Mouse (Mus musculus) erythroblast, embryonic 14.5 days (primary cell): ENCODE results near the gene Kansl3. TPM values are rescaled to one million over a fixed set of nuclear protein-coding genes. Genes with fewer than 3 reads are reported as not detected.
A peak's percentile ranks its signal among the peaks of the same experiment; 100 is the strongest.

Experiments used
- H3K27me3 ChIP-seq: 2 replicates; pipeline ENCODE4 v1.6.1; 2012; ENCODE audit warnings: inconsistent platforms; ENCODE audit not compliant: control insufficient read depth
- H3K36me3 ChIP-seq: 2 replicates; pipeline ENCODE4 v1.6.1; 2012; ENCODE audit warnings: mild to moderate bottlenecking, inconsistent platforms; ENCODE audit not compliant: control insufficient read depth
- H3K4me1 ChIP-seq: 2 replicates; pipeline ENCODE4 v1.6.1; 2012; ENCODE audit warnings: inconsistent platforms; ENCODE audit not compliant: control insufficient read depth
- H3K4me3 ChIP-seq: replicated peaks from 2 replicates; pipeline ENCODE3; 2012; ENCODE audit warnings: moderate library complexity, mild to moderate bottlenecking, inconsistent platforms
- H3K9me3 ChIP-seq: 2 replicates; pipeline ENCODE4 v1.6.1; 2012; ENCODE audit warnings: low read length, inconsistent platforms, mixed read lengths; ENCODE audit not compliant: control insufficient read depth
- GATA1 ChIP-seq: IDR thresholded peaks from 2 replicates; pipeline ENCODE4 v1.6.1; 2012; ENCODE audit warnings: low read length, inconsistent platforms, mixed read lengths
- TAL1 ChIP-seq: IDR thresholded peaks from 3 replicates; pipeline ENCODE4 v1.6.1; 2012; ENCODE audit warnings: low read length, inconsistent platforms, mixed read lengths
- polyA plus RNA-seq: library from polyadenylated mRNA; stranded (reverse); fragments of >175 nt; gene quantifications from 2 replicates; pipeline ENCODE4 v1.2.3, GENCODE M21; 2012

Gene Kansl3
- polyA plus RNA-seq, 1 experiment, result 1.1 TPM

DNA sequence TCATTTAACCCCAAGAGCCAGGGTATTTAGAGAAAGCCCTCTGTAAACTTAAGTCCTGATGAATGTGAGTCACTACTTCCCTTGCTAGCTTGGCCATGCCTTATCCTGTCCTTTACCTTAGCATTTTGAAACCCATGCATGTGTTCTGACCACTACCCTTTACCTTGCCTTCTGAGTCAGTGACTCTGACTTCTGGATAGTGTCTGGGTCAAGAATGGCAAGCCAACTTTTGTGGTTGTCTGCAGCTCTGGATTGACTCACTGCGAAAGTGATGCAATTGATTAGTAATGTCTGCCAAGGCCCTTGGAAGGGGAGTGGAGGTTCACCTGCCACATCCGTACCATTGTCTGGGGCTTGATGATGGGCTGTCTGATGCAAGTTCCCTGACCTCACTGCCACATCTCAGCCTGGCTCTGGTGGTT lies 43.1 kb downstream of the Kansl3 start:
- no peaks in the 10 kb centered on the region for H3K4me1 ChIP-seq
- H3K27me3 ChIP-seq, result no peaks in the 10 kb centered on the region
- no peak for TF ChIP-seq GATA1
- TF ChIP-seq TAL1, result no peak
- no peaks in the 10 kb centered on the region for H3K36me3 ChIP-seq
- H3K4me3 ChIP-seq, result no peak overlapping the region
- H3K9me3 ChIP-seq, result no peaks in the 10 kb centered on the region

DNA sequence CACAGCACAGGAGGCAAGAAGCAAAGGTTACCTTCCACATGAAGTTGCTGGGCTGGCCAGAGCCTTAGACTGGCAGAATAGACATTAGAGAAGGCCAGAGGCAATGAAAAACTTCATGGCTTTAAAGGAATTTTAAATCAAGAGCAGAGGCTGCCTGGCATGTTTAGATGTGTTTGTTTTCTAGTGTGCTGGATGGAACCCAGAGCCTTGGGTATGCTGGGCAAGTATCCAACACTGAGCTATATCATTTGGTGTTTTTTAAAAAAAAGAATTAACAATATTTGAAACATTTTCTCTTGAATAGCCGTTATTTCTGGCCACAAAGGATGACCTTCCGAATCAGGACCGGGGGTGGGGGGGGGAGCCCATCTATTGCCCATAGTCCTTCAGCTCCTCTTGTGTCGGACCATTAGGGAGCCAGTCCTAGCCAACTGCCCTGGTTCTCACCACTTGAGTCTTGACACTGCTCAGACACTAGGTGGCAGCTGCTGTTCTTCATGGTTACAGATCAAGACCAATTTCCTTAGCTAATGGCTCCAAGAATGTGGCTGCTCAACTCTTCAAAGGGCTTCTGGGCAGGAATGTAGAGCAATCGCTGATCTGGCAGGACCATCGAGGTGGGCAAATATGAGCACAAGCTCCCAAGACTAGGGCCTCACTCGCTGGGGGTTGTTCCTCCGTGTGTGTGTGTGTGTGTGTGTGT lies 45.1 kb downstream of the Kansl3 start:
- TF ChIP-seq TAL1, result no peak
- TF ChIP-seq GATA1, result no peak
- H3K36me3 ChIP-seq, result no peaks in the 10 kb centered on the region
- no peaks in the 10 kb centered on the region for H3K9me3 ChIP-seq
- no peaks in the 10 kb centered on the region for H3K4me1 ChIP-seq
- no peak overlapping the region for H3K4me3 ChIP-seq
- no peaks in the 10 kb centered on the region for H3K27me3 ChIP-seq

- H3K4me1 ChIP-seq, result no peaks in the 10 kb centered on the region
- TF ChIP-seq GATA1, result no peak
- no peak for TF ChIP-seq TAL1
- H3K36me3 ChIP-seq, result no peaks in the 10 kb centered on the region
- no peaks in the 10 kb centered on the region for H3K27me3 ChIP-seq
- no peaks in the 10 kb centered on the region for H3K9me3 ChIP-seq
- H3K4me3 ChIP-seq, result no peak overlapping the region
Measured at GRCm38 (mm10) chr1:36323076-36323475, 45.9 kb downstream of the Kansl3 start.

- Histone ChIP-seq H3K9me3 (no peaks in the 10 kb centered on the region), H3K27me3 (no peaks in the 10 kb centered on the region), H3K36me3 (no peaks in the 10 kb centered on the region), H3K4me3 (no peak overlapping the region), H3K4me1 (no peaks in the 10 kb centered on the region)
- TF ChIP-seq TAL1 (no peak), GATA1 (no peak)
Measured at GRCm38 (mm10) chr1:36321829-36322573, 47.0 kb downstream of the Kansl3 start.

DNA sequence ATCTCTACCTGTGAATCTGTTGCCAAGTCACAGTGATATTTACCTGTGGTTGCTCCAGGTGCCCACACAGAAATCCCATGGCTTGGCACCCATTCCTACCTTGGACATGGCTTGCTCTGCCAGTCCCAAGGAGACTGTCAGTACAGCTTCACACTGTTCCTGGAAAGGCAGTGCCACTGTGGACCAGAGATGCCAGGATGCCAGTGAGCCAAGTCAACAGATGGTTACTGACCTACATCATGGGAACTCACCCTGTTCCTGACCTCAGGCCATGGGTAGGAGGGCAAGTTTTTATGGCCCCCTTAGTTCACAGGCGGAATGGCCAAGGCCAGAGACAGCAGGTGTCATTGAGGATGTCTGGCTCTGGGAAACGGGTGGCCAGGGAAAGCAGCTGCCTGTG lies 47.8 kb downstream of the Kansl3 start:
- H3K9me3 ChIP-seq, result no peaks in the 10 kb centered on the region
- TF ChIP-seq GATA1 (no peak), TAL1 (no peak)
- no peak overlapping the region for H3K4me3 ChIP-seq
- H3K27me3 ChIP-seq, result no peaks in the 10 kb centered on the region
- no peaks in the 10 kb centered on the region for H3K36me3 ChIP-seq
- no peaks in the 10 kb centered on the region for H3K4me1 ChIP-seq

- H3K4me1 ChIP-seq, result no peaks in the 10 kb centered on the region
- H3K4me3 ChIP-seq, result no peak overlapping the region
- TF ChIP-seq GATA1 (no peak), TAL1 (no peak)
- no peaks in the 10 kb centered on the region for H3K9me3 ChIP-seq
- H3K27me3 ChIP-seq, result peaks cover 2% of the 10 kb centered on the region; the same call in 1 of the 2 replicates
- no peaks in the 10 kb centered on the region for H3K36me3 ChIP-seq
Measured at GRCm38 (mm10) chr1:36315776-36316100, 53.2 kb downstream of the Kansl3 start.

DNA sequence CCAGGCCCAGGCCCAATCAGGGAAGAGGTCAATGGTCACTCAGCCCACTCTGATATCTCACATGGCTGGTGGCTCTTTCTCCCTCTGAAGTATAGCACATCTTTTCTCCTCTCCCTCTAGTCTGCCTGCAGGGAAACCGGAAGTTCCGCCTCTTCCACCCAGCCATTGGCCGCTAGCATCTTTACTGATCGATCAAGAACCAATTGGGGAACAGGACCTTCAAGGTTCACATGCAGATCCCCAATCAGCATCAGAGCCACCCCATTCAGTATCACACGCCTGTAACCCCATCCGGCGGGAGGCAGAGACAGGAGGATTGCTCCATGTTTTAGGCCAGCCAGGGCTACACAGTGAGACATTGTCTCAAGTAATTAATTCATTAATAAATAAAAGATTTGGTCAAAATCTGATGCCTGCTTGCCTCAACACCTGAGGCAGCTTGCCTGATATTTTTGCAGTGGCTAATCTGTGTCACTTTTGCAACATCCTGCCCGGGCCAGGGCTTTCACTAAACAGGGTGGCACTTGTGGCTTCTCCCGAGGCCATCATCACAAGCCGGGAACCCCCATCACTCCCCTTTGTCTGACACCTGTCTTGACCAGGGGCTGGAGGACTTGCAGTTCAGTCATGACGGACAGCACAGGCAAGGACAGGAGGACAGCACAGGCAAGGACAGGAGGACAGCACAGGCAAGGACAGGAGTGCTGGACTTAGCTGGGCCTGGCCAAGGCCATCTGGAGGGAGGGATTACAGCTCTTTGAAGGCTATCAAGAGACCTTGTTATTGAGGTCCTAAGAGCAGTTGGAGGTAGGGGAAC lies 53.8 kb downstream of the Kansl3 start:
- TF ChIP-seq TAL1 (no peak), GATA1 (no peak)
- peaks cover 5% of the 10 kb centered on the region for H3K27me3 ChIP-seq
- no peaks in the 10 kb centered on the region for H3K36me3 ChIP-seq
- no peaks in the 10 kb centered on the region for H3K9me3 ChIP-seq
- H3K4me1 ChIP-seq, result no peaks in the 10 kb centered on the region
- H3K4me3 ChIP-seq, result no peak overlapping the region

DNA sequence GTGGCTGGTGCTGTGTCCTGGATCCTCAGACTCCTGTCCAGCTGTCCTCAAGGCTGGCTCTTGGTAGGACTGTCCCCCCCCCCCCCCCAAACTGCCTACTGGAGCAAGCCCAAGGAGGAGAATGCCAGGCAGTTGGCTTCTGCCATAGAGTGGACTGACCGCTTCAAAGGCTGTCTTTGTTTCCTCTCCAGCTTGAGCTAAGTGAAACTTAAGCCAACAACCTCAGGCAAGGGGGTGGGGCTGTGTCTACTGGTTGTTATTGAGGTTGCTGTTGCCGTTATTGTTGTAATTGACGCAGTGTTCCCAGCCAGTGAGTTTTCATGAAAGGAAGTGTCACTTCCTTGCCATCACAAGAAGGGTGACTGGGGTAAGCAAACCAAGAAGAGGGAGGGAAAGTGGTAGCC lies 59.5 kb downstream of the Kansl3 start:
- TF ChIP-seq TAL1, result no peak
- TF ChIP-seq GATA1, result no peak
- Histone ChIP-seq H3K36me3 (no peaks in the 10 kb centered on the region), H3K9me3 (no peaks in the 10 kb centered on the region), H3K27me3 (peaks cover 43% of the 10 kb centered on the region), H3K4me3 (no peak overlapping the region), H3K4me1 (peaks cover 28% of the 10 kb centered on the region)

DNA sequence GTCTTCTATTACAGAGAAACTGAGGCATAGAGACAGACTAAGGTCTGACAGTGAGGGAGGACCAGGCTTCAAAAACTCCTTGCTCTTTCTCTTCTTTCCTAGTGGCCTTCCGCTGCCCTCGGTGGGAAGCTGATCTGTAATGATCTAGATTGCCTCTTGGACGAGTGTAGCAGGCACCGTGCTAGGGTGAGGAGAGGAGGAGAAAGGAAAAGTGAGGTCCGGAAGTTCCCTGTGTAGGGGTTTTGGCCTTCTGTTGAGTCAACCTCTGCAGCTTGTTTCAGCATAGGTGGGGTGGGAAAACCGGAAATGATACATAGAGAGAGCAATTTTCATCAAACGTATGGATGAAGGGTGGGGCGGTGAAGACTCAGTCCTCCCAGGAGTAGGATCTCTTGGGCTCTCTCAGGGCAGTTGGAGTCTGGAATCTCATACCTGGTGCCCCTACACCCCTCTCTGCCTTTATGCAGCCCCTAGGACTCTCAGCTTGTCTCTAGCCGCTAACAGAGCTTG lies 60.0 kb downstream of the Kansl3 start:
- Histone ChIP-seq H3K27me3 (peaks cover 48% of the 10 kb centered on the region), H3K9me3 (no peaks in the 10 kb centered on the region), H3K4me3 (peak overlapping the region; percentile 77), H3K4me1 (peaks cover 28% of the 10 kb centered on the region), H3K36me3 (no peaks in the 10 kb centered on the region)
- TF ChIP-seq TAL1, result no peak
- no peak for TF ChIP-seq GATA1
